Mouse (Mus musculus): ENCODE measurements at regions not wholly inside any gene's neighbourhood (a gene's known extent, or its start where the extent isn't known, plus 50 kb on each side); places are given as distances from the start of the nearest gene placed in this dataset.

GRCm38 (mm10) chr1:184335281-184335680 is 301.2 kb upstream of the 1700056E22Rik start:
- Histone ChIP-seq H3K27ac (replicated peaks) (no peak overlapping the region), H3K4me2 (no peak overlapping the region), H3K27me3 (no peaks in the 10 kb centered on the region), H3K36me3 (no peaks in the 10 kb centered on the region), H3K9me3 (no peaks in the 10 kb centered on the region), H3K9ac (no peak overlapping the region), H3K4me1 (replicated peaks) (peaks cover 6% of the 10 kb centered on the region; the same call in 1 of the 2 replicates), H3K4me3 (no peak overlapping the region)
- ATAC-seq (ENCODE audit: low read depth): no peak
- WGBS: 44% methylated on average over 6 of the region's 6 CpGs

- no peak overlapping the region for H3K4me3 ChIP-seq
- no peak overlapping the region for H3K27ac ChIP-seq (replicated peaks)
- H3K36me3 ChIP-seq: no peaks in the 10 kb centered on the region
- no peaks in the 10 kb centered on the region for H3K9me3 ChIP-seq
- ATAC-seq (ENCODE audit: low read depth): no peak
- H3K4me2 ChIP-seq: no peak overlapping the region
- H3K4me1 ChIP-seq (replicated peaks): peaks cover 6% of the 10 kb centered on the region; the same call in 1 of the 2 replicates
- WGBS: 54% methylated on average over 5 of the region's 5 CpGs
- no peak overlapping the region for H3K9ac ChIP-seq
- H3K27me3 ChIP-seq: no peaks in the 10 kb centered on the region
Measured at GRCm38 (mm10) chr1:184334818-184335217, 300.7 kb upstream of the 1700056E22Rik start.

- Histone ChIP-seq H3K9ac (no peak overlapping the region), H3K27ac (replicated peaks) (no peak overlapping the region), H3K4me2 (no peak overlapping the region), H3K4me1 (replicated peaks) (peaks cover 6% of the 10 kb centered on the region; the same call in 1 of the 2 replicates), H3K36me3 (no peaks in the 10 kb centered on the region), H3K9me3 (no peaks in the 10 kb centered on the region), H3K27me3 (no peaks in the 10 kb centered on the region), H3K4me3 (no peak overlapping the region)
- WGBS: 86% methylated on average over 5 of the region's 5 CpGs
- no peak for ATAC-seq (ENCODE audit: low read depth)
Measured at GRCm38 (mm10) chr1:184333086-184333485, 299.0 kb upstream of the 1700056E22Rik start.

GRCm38 (mm10) chr1:184330516-184331350 is 296.6 kb upstream of the 1700056E22Rik start:
- no peaks in the 10 kb centered on the region for H3K27me3 ChIP-seq
- no peak overlapping the region for H3K9ac ChIP-seq
- no peak overlapping the region for H3K4me2 ChIP-seq
- no peak overlapping the region for H3K27ac ChIP-seq (replicated peaks)
- ATAC-seq (ENCODE audit: low read depth): no peak
- H3K4me1 ChIP-seq (replicated peaks): peaks cover 10% of the 10 kb centered on the region; the same call in 1 of the 2 replicates
- H3K36me3 ChIP-seq: no peaks in the 10 kb centered on the region
- no peak overlapping the region for H3K4me3 ChIP-seq
- no peaks in the 10 kb centered on the region for H3K9me3 ChIP-seq
- 85% methylated on average over 11 of the region's 11 CpGs for WGBS

- Histone ChIP-seq H3K9me3 (no peaks in the 10 kb centered on the region), H3K4me3 (no peak overlapping the region), H3K27ac (replicated peaks) (0 out of 2 replicates have a peak overlapping the region, but pooled peaks have one; percentile 5), H3K4me2 (no peak overlapping the region), H3K4me1 (replicated peaks) (peaks cover 4% of the 10 kb centered on the region; the same call in 1 of the 2 replicates), H3K36me3 (no peaks in the 10 kb centered on the region), H3K27me3 (no peaks in the 10 kb centered on the region), H3K9ac (no peak overlapping the region)
- WGBS: 82% methylated on average over 3 of the region's 3 CpGs
- no peak for ATAC-seq (ENCODE audit: low read depth)
Measured at GRCm38 (mm10) chr1:184326191-184326590, 292.1 kb upstream of the 1700056E22Rik start.

- Histone ChIP-seq H3K4me3 (no peak overlapping the region), H3K9ac (no peak overlapping the region), H3K36me3 (no peaks in the 10 kb centered on the region), H3K27ac (replicated peaks) (no peak overlapping the region), H3K9me3 (no peaks in the 10 kb centered on the region), H3K4me1 (replicated peaks) (peaks cover 4% of the 10 kb centered on the region; the same call in 1 of the 2 replicates), H3K27me3 (no peaks in the 10 kb centered on the region), H3K4me2 (no peak overlapping the region)
- WGBS: 80% methylated on average over 2 of the region's 2 CpGs
- no peak for ATAC-seq (ENCODE audit: low read depth)
Measured at GRCm38 (mm10) chr1:184324234-184324633, 290.1 kb upstream of the 1700056E22Rik start.

- Histone ChIP-seq H3K9ac (no peak overlapping the region), H3K27ac (replicated peaks) (no peak overlapping the region), H3K4me1 (replicated peaks) (no peaks in the 10 kb centered on the region), H3K27me3 (no peaks in the 10 kb centered on the region), H3K4me2 (no peak overlapping the region), H3K9me3 (no peaks in the 10 kb centered on the region), H3K4me3 (no peak overlapping the region), H3K36me3 (no peaks in the 10 kb centered on the region)
- 85% methylated on average over 3 of the region's 3 CpGs for WGBS
- ATAC-seq (ENCODE audit: low read depth): no peak
Measured at GRCm38 (mm10) chr1:184320521-184321177, 286.5 kb upstream of the 1700056E22Rik start.

- Histone ChIP-seq H3K9ac (no peak overlapping the region), H3K36me3 (no peaks in the 10 kb centered on the region), H3K4me1 (replicated peaks) (no peaks in the 10 kb centered on the region), H3K4me3 (no peak overlapping the region), H3K27me3 (no peaks in the 10 kb centered on the region), H3K9me3 (0 out of 2 replicates have a peak, but pooled peaks cover 5% of the 10 kb centered on the region), H3K27ac (replicated peaks) (no peak overlapping the region), H3K4me2 (no peak overlapping the region)
- no peak for ATAC-seq (ENCODE audit: low read depth)
- 88% methylated on average over 19 of the region's 19 CpGs for WGBS
Measured at GRCm38 (mm10) chr1:184310185-184310815, 276.2 kb upstream of the 1700056E22Rik start.

GRCm38 (mm10) chr1:184304813-184305212 is 270.7 kb upstream of the 1700056E22Rik start:
- WGBS: 92% methylated on average over 4 of the region's 4 CpGs
- Histone ChIP-seq H3K4me2 (no peak overlapping the region), H3K4me3 (no peak overlapping the region)

GRCm38 (mm10) chr1:184304204-184304603 is 270.1 kb upstream of the 1700056E22Rik start:
- H3K4me2 ChIP-seq: no peak overlapping the region
- H3K27me3 ChIP-seq: no peaks in the 10 kb centered on the region
- H3K36me3 ChIP-seq: no peaks in the 10 kb centered on the region
- H3K27ac ChIP-seq (replicated peaks): no peak overlapping the region
- no peaks in the 10 kb centered on the region for H3K4me1 ChIP-seq (replicated peaks)
- no peak for ATAC-seq (ENCODE audit: low read depth)
- no peaks in the 10 kb centered on the region for H3K9me3 ChIP-seq
- 76% methylated on average over 4 of the region's 4 CpGs for WGBS
- no peak overlapping the region for H3K4me3 ChIP-seq
- H3K9ac ChIP-seq: no peak overlapping the region

More at GRCm38 (mm10) chr1:184304813-184305212, 270.7 kb upstream of the 1700056E22Rik start:
- ATAC-seq (ENCODE audit: low read depth): no peak
- H3K27me3 ChIP-seq: no peaks in the 10 kb centered on the region
- H3K36me3 ChIP-seq: no peaks in the 10 kb centered on the region
- no peaks in the 10 kb centered on the region for H3K4me1 ChIP-seq (replicated peaks)
- no peak overlapping the region for H3K9ac ChIP-seq
- no peaks in the 10 kb centered on the region for H3K9me3 ChIP-seq
- H3K27ac ChIP-seq (replicated peaks): no peak overlapping the region

GRCm38 (mm10) chr1:184298701-184299100 is 264.6 kb upstream of the 1700056E22Rik start:
- 68% methylated on average over 1 of the region's 1 CpGs for WGBS
- H3K4me2 ChIP-seq: no peak overlapping the region
- ATAC-seq (ENCODE audit: low read depth): no peak

More at GRCm38 (mm10) chr1:184298701-184299100, 264.6 kb upstream of the 1700056E22Rik start:
- Histone ChIP-seq H3K9me3 (no peaks in the 10 kb centered on the region), H3K27ac (replicated peaks) (no peak overlapping the region), H3K27me3 (no peaks in the 10 kb centered on the region), H3K36me3 (no peaks in the 10 kb centered on the region), H3K9ac (no peak overlapping the region), H3K4me1 (replicated peaks) (no peaks in the 10 kb centered on the region), H3K4me3 (no peak overlapping the region)

Measured in neural tube, embryonic 13.5 days (tissue).